Mouse (Mus musculus) stomach, embryonic 14.5 days (tissue): ENCODE measurements around the gene Il1rl2. TPM values are rescaled to one million over a fixed set of nuclear protein-coding genes. Genes with fewer than 3 reads are reported as not detected.

ENCODE experiments used
- ATAC-seq: fragments of 200-750 bp; cut with Nextera tagmentation; 2 replicates; pipeline ENCODE4 v1.8.0; 2017; ENCODE audit warnings: low read depth, moderate TSS enrichment; ENCODE audit not compliant: insufficient number of reproducible peaks, insufficient read depth, low FRiP score
- H3K27ac ChIP-seq: fragments of 300-500 bp; sonication (generic); 2 replicates; pipeline ENCODE4 v1.5.1; 2014; ENCODE audit warnings: mild to moderate bottlenecking, low read length, moderate library complexity, mixed read lengths
- H3K27me3 ChIP-seq: fragments of 300-500 bp; sonication (generic); 2 replicates; pipeline ENCODE4 v1.6.1; 2014; ENCODE audit warnings: low read length, control low read depth, mixed read lengths; ENCODE audit not compliant: control insufficient read depth, insufficient read depth
- H3K36me3 ChIP-seq: fragments of 300-500 bp; sonication (generic); 2 replicates; pipeline ENCODE4 v1.6.1; 2014; ENCODE audit warnings: mild to moderate bottlenecking, control low read depth, low read length, moderate library complexity, mixed read lengths; ENCODE audit not compliant: control insufficient read depth, insufficient read depth
- H3K4me1 ChIP-seq: fragments of 300-500 bp; sonication (generic); 2 replicates; pipeline ENCODE4 v1.6.1; 2014; ENCODE audit warnings: low read length, control low read depth, mixed read lengths; ENCODE audit not compliant: control insufficient read depth, insufficient read depth
- H3K4me2 ChIP-seq: fragments of 300-500 bp; sonication (generic); replicated peaks from 2 replicates; pipeline ENCODE4 v1.6.1; 2014; ENCODE audit warnings: low read depth, low read length, control low read depth
- H3K4me3 ChIP-seq: fragments of 300-500 bp; sonication (generic); 2 replicates; pipeline ENCODE4 v1.5.1; 2014; ENCODE audit warnings: low read depth, low read length, control low read depth
- H3K9ac ChIP-seq: fragments of 300-500 bp; sonication (generic); replicated peaks from 2 replicates; pipeline ENCODE4 v1.6.1; 2014; ENCODE audit warnings: low read depth, mild to moderate bottlenecking, control low read depth, low read length, moderate library complexity, mixed read lengths
- H3K9me3 ChIP-seq: fragments of 300-500 bp; sonication (generic); 2 replicates; pipeline ENCODE4 v1.6.1; 2016; ENCODE audit warnings: low read depth, low read length, control low read depth; ENCODE audit not compliant: control insufficient read depth
- WGBS: fragments of 180-500 bp; shearing (Covaris S2); extraction: QIAGEN DNeasy Blood & Tissue Kit; methylation state at CpG from one replicate; pipeline ENCODE4 v1.1.7; 2014; 5-methylcytosine and 5-hydroxymethylcytosine counted together
- polyA plus RNA-seq: library from polyadenylated mRNA; unstranded; fragments of >200 nt; fragmentation: Nextera tagmentation; extraction: Ambion mirVana; gene quantifications from 2 replicates; pipeline ENCODE4 v1.2.1, GENCODE M21; 2014

The Il1rl2 gene
- polyA plus RNA-seq, 1 experiment from 2014 or later = 3.2 TPM

DNA sequence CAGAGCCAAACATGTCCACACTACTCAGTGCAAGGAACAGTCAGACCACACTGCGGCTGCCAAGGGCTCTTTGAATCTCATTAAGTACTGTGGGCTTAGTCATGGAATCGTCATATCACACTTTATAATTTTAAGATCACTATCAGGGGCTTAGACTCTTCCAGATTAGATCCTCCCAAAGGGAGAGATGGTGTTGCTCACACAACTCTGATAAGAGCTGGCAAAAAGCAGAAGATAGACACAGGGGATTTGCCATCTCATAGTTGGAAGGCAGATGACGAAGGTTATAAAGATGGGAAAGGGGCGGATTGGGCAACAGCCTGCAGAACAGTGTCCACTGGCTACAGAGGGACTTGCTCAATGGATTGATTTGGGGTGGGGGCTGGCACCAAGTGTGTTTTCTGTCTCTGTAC lies 31.0 kb downstream of the Il1rl2 start:
- no peak overlapping the region for H3K27ac ChIP-seq
- no peak overlapping the region for H3K4me3 ChIP-seq
- ATAC-seq = no peak
- WGBS = 91% methylated on average over 4 of the region's 4 CpGs
- H3K4me2 ChIP-seq = no peak overlapping the region
- no peaks in the 10 kb centered on the region for H3K9me3 ChIP-seq
- H3K9ac ChIP-seq = no peak overlapping the region
- H3K27me3 ChIP-seq = no peaks in the 10 kb centered on the region
- H3K4me1 ChIP-seq = no peaks in the 10 kb centered on the region; the same call in 1 of the 2 replicates
- no peaks in the 10 kb centered on the region; the same call in 1 of the 2 replicates for H3K36me3 ChIP-seq

DNA sequence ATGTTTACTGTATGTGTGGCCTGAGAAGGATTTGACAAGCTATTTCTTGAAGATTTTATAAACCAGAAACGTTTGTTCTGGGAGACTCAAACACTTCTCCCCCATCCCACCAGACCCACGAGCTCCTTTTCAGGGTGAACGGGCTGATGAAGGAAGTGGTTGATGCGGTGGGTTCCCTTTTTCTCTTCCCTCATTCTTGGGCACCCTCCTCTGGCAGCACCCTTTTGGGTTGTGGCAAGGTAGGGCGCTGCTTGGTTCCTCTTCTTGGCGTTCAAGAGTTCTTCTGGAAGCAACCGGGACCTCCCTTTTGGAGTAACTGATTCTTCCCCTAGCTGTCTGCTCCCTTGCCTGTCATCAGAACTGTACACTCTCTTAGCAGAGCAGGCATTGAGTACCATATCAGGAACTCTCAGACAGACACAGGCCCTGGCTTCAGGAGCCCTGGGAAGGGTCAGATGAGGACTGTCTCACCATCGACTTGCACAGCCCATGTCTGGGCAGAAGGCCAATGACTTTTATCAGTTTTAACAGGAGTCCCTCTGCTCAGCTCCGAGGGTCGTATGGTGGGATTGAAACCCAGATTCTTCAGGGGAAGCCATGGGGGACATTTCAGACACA lies 31.6 kb downstream of the Il1rl2 start:
- H3K27ac ChIP-seq = no peak overlapping the region

DNA sequence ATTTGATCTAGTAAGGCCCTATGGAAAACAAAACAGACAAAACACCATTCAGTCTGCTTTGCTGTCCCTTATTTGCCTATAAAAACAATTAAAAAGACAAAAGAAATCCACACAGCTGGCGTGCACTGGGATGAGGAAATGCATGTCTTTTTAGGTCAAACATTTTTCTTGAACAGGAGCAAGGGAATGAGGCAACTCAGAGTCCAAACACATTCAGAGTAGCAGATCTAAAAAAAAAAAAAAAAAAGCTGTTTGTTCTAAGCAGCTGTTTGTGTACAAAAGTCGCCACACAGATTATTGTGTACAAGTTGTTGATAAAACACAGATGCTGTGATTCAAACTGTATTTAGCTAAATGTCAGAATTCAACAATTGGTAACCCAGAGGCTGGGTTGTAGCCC lies 33.5 kb downstream of the Il1rl2 start:
- Histone ChIP-seq H3K9me3 (no peaks in the 10 kb centered on the region), H3K4me3 (no peak overlapping the region), H3K9ac (no peak overlapping the region), H3K4me2 (no peak overlapping the region), H3K36me3 (no peaks in the 10 kb centered on the region; the same call in 1 of the 2 replicates), H3K27ac (no peak overlapping the region; the same call in 1 of the 2 replicates), H3K4me1 (no peaks in the 10 kb centered on the region; the same call in 1 of the 2 replicates), H3K27me3 (no peaks in the 10 kb centered on the region)
- ATAC-seq = no peak
- 44% methylated on average over 2 of the region's 2 CpGs for WGBS

More for the DNA sequence above, 31.6 kb downstream of the Il1rl2 start:
- no peak overlapping the region for H3K4me2 ChIP-seq
- H3K4me3 ChIP-seq = no peak overlapping the region
- H3K27me3 ChIP-seq = no peaks in the 10 kb centered on the region
- no peaks in the 10 kb centered on the region for H3K9me3 ChIP-seq
- no peak overlapping the region for H3K9ac ChIP-seq
- ATAC-seq = no peak
- WGBS = 67% methylated on average over 10 of the region's 10 CpGs
- no peaks in the 10 kb centered on the region; the same call in 1 of the 2 replicates for H3K36me3 ChIP-seq
- no peaks in the 10 kb centered on the region; the same call in 1 of the 2 replicates for H3K4me1 ChIP-seq

DNA sequence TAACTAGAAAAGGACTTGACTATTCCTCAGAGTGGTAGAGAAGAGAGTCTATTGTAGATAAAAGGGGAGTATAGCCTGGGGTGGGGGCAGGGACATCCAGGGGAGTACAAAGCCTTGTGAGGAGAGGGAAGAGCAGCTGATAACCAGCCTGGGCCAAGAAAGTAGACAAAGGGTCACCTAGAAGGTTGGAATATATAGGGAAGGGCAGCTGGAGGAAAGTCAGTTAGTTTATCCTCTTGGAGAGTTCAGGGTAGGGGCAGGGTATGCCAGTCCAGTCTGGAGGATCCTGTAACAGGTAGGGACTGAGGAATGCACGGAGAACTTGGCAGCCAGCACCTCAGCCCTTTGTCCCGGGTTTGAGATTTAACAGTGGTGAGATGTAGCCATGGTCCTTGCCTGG lies 33.9 kb downstream of the Il1rl2 start:
- WGBS = 85% methylated on average over 2 of the region's 2 CpGs
- H3K9ac ChIP-seq = no peak overlapping the region
- H3K4me2 ChIP-seq = no peak overlapping the region
- no peaks in the 10 kb centered on the region for H3K27me3 ChIP-seq
- ATAC-seq = no peak
- H3K4me3 ChIP-seq = no peak overlapping the region
- H3K36me3 ChIP-seq = no peaks in the 10 kb centered on the region; the same call in 1 of the 2 replicates
- H3K4me1 ChIP-seq = no peaks in the 10 kb centered on the region; the same call in 1 of the 2 replicates
- H3K27ac ChIP-seq = no peak overlapping the region
- no peaks in the 10 kb centered on the region for H3K9me3 ChIP-seq

DNA sequence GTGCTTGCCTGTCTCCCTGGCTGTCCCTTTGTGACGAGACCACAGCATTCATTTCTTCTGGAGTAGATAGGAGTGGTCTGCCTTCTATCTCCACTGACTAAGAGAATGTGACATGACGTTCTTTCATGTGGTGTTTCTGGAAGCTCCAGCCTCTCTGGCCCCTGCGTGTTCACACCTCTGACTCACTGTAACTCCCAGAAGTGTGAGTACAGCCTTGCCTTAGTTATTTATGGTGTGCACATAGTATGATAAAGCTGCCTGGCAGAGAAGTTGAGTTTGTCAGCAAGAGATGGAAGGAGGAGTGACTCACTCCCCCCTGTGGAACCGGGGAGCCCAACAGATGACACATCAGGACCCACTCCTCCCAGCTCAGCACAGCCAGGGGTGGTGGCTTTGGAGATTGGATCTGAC lies 34.4 kb downstream of the Il1rl2 start:
- H3K4me3 ChIP-seq = no peak overlapping the region
- H3K9ac ChIP-seq = no peak overlapping the region
- no peaks in the 10 kb centered on the region for H3K27me3 ChIP-seq
- H3K36me3 ChIP-seq = no peaks in the 10 kb centered on the region; the same call in 1 of the 2 replicates
- H3K4me1 ChIP-seq = no peaks in the 10 kb centered on the region; the same call in 1 of the 2 replicates
- no peak for ATAC-seq
- no peak overlapping the region for H3K4me2 ChIP-seq
- no peak overlapping the region for H3K27ac ChIP-seq
- 68% methylated on average over 4 of the region's 4 CpGs for WGBS
- no peaks in the 10 kb centered on the region for H3K9me3 ChIP-seq

DNA sequence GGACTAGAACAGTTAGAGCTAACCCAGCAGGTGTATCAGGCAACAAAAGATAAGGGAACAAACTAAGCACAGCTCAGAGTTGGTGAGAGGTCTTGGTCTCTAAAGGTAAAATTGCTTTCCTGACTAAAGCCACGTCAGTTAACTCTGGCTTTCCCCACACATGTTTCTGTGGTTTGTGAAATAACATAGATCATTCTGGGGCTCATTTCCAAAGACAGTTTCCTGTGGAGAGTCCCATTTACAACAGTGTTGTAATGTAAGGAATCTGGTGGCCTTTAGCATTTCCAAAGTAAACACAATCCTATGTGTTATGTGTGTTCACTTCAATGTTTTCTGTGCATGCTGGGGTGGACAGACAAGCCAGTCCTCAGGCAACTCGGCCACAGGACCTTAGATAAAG lies 35.3 kb downstream of the Il1rl2 start:
- WGBS = 48% methylated on average over 2 of the region's 2 CpGs
- ATAC-seq = no peak

DNA sequence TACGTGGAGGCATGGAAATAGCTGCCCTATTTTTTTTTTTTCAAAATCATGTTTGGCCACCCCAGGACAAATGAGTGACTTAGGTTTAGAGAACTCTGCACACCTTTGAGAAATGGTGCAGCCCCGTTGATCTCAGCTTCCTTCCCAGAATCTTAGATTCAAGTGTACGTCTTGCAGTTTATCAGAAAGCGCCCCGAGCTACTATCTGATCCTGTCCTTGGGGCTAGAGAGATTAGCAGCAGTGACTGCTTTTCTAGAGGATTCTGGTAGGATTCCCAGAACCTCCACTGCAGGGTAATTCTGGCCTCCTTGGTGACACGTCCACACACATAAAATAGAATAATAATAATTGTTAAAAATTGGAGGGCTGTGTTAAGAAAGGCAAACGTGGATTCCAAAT lies 36.6 kb downstream of the Il1rl2 start:
- Histone ChIP-seq H3K4me3 (no peak overlapping the region), H3K27ac (no peak overlapping the region), H3K4me2 (no peak overlapping the region), H3K9ac (no peak overlapping the region), H3K9me3 (no peaks in the 10 kb centered on the region), H3K36me3 (no peaks in the 10 kb centered on the region; the same call in 1 of the 2 replicates), H3K4me1 (no peaks in the 10 kb centered on the region; the same call in 1 of the 2 replicates), H3K27me3 (no peaks in the 10 kb centered on the region)
- no peak for ATAC-seq
- WGBS = 70% methylated on average over 7 of the region's 7 CpGs

More for the DNA sequence above, 35.3 kb downstream of the Il1rl2 start:
- no peaks in the 10 kb centered on the region for H3K9me3 ChIP-seq
- no peaks in the 10 kb centered on the region; the same call in 1 of the 2 replicates for H3K36me3 ChIP-seq
- no peak overlapping the region for H3K4me2 ChIP-seq
- H3K4me3 ChIP-seq = no peak overlapping the region
- H3K27ac ChIP-seq = no peak overlapping the region
- no peaks in the 10 kb centered on the region for H3K27me3 ChIP-seq
- no peaks in the 10 kb centered on the region; the same call in 1 of the 2 replicates for H3K4me1 ChIP-seq
- H3K9ac ChIP-seq = no peak overlapping the region

DNA sequence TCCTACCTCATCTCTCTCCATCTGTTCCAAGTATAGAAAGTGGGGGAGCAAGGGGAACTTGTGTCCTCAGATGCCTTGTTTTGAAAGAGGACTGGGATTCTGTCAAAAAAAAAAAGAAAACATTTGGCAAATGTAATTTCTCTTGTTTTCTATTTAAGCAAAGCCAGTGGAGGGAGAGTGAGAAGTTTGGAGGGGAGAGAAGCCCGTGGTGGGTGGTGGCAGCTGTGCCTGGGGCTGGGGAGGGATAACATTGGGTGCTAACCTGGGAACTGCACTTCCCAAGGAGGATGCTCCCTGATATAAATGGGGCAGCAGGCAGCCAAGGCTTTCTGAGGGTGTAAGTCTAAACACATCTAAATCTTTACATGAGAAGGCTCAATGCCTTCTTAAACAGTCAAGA lies 37.2 kb downstream of the Il1rl2 start:
- Histone ChIP-seq H3K4me1 (no peaks in the 10 kb centered on the region), H3K36me3 (no peaks in the 10 kb centered on the region; the same call in 1 of the 2 replicates), H3K4me3 (no peak overlapping the region), H3K9ac (no peak overlapping the region), H3K9me3 (no peaks in the 10 kb centered on the region), H3K27ac (no peak overlapping the region), H3K27me3 (no peaks in the 10 kb centered on the region), H3K4me2 (no peak overlapping the region)
- no peak for ATAC-seq
- WGBS = 55% methylated on average over 1 of the region's 1 CpGs
